Mouse (Mus musculus): ENCODE data around the gene Robo3. TPM values are rescaled to one million over a fixed set of nuclear protein-coding genes. Genes with fewer than 3 reads are reported as not detected.

The Robo3 gene
- polyA plus RNA-seq, 1 experiment: 1.9 TPM

GRCm38 (mm10) chr9:37460043-37460960, 27.3 kb upstream of the Robo3 start:
- peaks cover 60% of the 10 kb centered on the region for H3K27me3 ChIP-seq (ENCODE audit: control insufficient read depth, insufficient read depth, low read length)
- no peak overlapping the region for H3K27ac ChIP-seq (ENCODE audit: insufficient read depth, low read depth, low read length)
- H3K4me1 ChIP-seq (ENCODE audit: control insufficient read depth, insufficient read depth, insufficient read length, low read length): peaks cover 7% of the 10 kb centered on the region
- no peaks in the 10 kb centered on the region for H3K36me3 ChIP-seq (ENCODE audit: control insufficient read depth, insufficient read depth, low read length)
- WGBS: 2% methylated on average over 81 of the region's 81 CpGs
- TF ChIP-seq CTCF (IDR thresholded peaks at IDR 0.05; ENCODE audit: extremely low read depth, insufficient read length, insufficient replicate concordance, low read depth, low read length) (no peak), POLR2A (IDR thresholded peaks at IDR 0.05; ENCODE audit: low read depth, low read length) (no peak)
- H3K4me3 ChIP-seq (ENCODE audit: low read depth, low read length): peak overlapping the region; percentile 39

DNA sequence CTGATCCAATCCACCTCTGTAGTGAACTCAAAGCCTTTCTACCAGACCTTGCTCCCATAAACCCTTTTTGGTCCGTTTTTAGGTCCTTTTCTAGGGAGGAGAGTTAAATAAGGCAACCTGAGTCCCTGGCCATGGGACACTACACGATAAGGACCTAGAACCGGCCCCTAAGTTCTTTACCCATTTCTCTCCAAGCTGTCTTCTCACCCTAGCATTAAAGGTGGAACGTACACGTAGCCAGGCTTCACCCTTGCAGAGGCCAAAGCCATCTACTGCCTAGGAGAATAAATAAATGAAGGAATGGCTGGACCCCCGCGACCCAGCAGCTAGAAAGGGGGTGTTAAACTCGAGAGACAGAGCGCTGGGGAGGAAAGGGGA, 26.6 kb upstream of the Robo3 start:
- Histone ChIP-seq H3K27ac (ENCODE audit: insufficient read depth, low read depth, low read length) (no peak overlapping the region), H3K27me3 (ENCODE audit: control insufficient read depth, insufficient read depth, low read length) (peaks cover 64% of the 10 kb centered on the region), H3K36me3 (ENCODE audit: control insufficient read depth, insufficient read depth, low read length) (no peaks in the 10 kb centered on the region), H3K4me3 (ENCODE audit: low read depth, low read length) (no peak overlapping the region), H3K4me1 (ENCODE audit: control insufficient read depth, insufficient read depth, insufficient read length, low read length) (peaks cover 7% of the 10 kb centered on the region)
- WGBS: 6% methylated on average over 9 of the region's 9 CpGs
- TF ChIP-seq CTCF (IDR thresholded peaks at IDR 0.05; ENCODE audit: extremely low read depth, insufficient read length, insufficient replicate concordance, low read depth, low read length) (no peak), POLR2A (IDR thresholded peaks at IDR 0.05; ENCODE audit: low read depth, low read length) (no peak)

- Histone ChIP-seq H3K4me1 (ENCODE audit: control insufficient read depth, insufficient read depth, insufficient read length, low read length) (peaks cover 7% of the 10 kb centered on the region), H3K4me3 (ENCODE audit: low read depth, low read length) (no peak overlapping the region), H3K27me3 (ENCODE audit: control insufficient read depth, insufficient read depth, low read length) (peaks cover 70% of the 10 kb centered on the region), H3K27ac (ENCODE audit: insufficient read depth, low read depth, low read length) (no peak overlapping the region), H3K36me3 (ENCODE audit: control insufficient read depth, insufficient read depth, low read length) (no peaks in the 10 kb centered on the region)
- TF ChIP-seq POLR2A (IDR thresholded peaks at IDR 0.05; ENCODE audit: low read depth, low read length) (no peak), CTCF (IDR thresholded peaks at IDR 0.05; ENCODE audit: extremely low read depth, insufficient read length, insufficient replicate concordance, low read depth, low read length) (no peak)
- 89% methylated on average over 1 of the region's 1 CpGs for WGBS
These were observed 24.1 kb upstream of the Robo3 start for GRCm38 (mm10) chr9:37457151-37457550.

DNA sequence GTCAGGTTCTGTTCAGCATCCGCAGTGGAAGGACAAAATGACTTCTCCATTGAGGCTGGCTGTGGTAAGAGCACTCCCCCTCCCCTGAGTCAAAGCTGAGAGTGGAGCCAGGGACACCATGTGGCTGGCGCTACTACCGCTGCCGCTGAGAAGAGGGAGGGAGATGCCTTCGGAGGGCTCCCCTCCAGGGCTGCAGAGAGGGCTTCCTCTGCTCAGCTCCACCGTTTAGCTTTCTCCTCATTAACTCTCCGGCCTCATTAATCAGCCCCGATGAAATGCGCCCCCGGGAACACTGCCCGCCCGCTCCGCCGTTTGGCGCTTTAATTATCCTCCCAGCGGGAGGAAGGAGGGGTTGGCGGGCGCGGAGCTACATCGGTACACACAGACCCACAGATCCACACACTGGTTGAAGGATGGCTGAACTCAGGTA, 23.4 kb upstream of the Robo3 start:
- Histone ChIP-seq H3K4me1 (ENCODE audit: control insufficient read depth, insufficient read depth, insufficient read length, low read length) (peaks cover 7% of the 10 kb centered on the region), H3K4me3 (ENCODE audit: low read depth, low read length) (no peak overlapping the region), H3K36me3 (ENCODE audit: control insufficient read depth, insufficient read depth, low read length) (no peaks in the 10 kb centered on the region), H3K27ac (ENCODE audit: insufficient read depth, low read depth, low read length) (no peak overlapping the region), H3K27me3 (ENCODE audit: control insufficient read depth, insufficient read depth, low read length) (peaks cover 64% of the 10 kb centered on the region)
- TF ChIP-seq POLR2A (IDR thresholded peaks at IDR 0.05; ENCODE audit: low read depth, low read length) (no peak), CTCF (IDR thresholded peaks at IDR 0.05; ENCODE audit: extremely low read depth, insufficient read length, insufficient replicate concordance, low read depth, low read length) (no peak)
- under 1% methylated on average over 20 of the region's 20 CpGs for WGBS

- Histone ChIP-seq H3K36me3 (ENCODE audit: control insufficient read depth, insufficient read depth, low read length) (no peaks in the 10 kb centered on the region), H3K27ac (ENCODE audit: insufficient read depth, low read depth, low read length) (no peak overlapping the region), H3K27me3 (ENCODE audit: control insufficient read depth, insufficient read depth, low read length) (peaks cover 60% of the 10 kb centered on the region), H3K4me3 (ENCODE audit: low read depth, low read length) (no peak overlapping the region), H3K4me1 (ENCODE audit: control insufficient read depth, insufficient read depth, insufficient read length, low read length) (peaks cover 7% of the 10 kb centered on the region)
- no peak for TF ChIP-seq CTCF (IDR thresholded peaks at IDR 0.05; ENCODE audit: extremely low read depth, insufficient read length, insufficient replicate concordance, low read depth, low read length)
- TF ChIP-seq POLR2A (IDR thresholded peaks at IDR 0.05; ENCODE audit: low read depth, low read length): no peak
- WGBS: 4% methylated on average over 8 of the region's 8 CpGs
These were observed 22.8 kb upstream of the Robo3 start for GRCm38 (mm10) chr9:37455868-37456267.

- Histone ChIP-seq H3K27me3 (ENCODE audit: control insufficient read depth, insufficient read depth, low read length) (peaks cover 51% of the 10 kb centered on the region), H3K27ac (ENCODE audit: insufficient read depth, low read depth, low read length) (no peak overlapping the region), H3K4me1 (ENCODE audit: control insufficient read depth, insufficient read depth, insufficient read length, low read length) (no peaks in the 10 kb centered on the region), H3K36me3 (ENCODE audit: control insufficient read depth, insufficient read depth, low read length) (no peaks in the 10 kb centered on the region), H3K4me3 (ENCODE audit: low read depth, low read length) (no peak overlapping the region)
- no peak for TF ChIP-seq POLR2A (IDR thresholded peaks at IDR 0.05; ENCODE audit: low read depth, low read length)
- no peak for TF ChIP-seq CTCF (IDR thresholded peaks at IDR 0.05; ENCODE audit: extremely low read depth, insufficient read length, insufficient replicate concordance, low read depth, low read length)
- 31% methylated on average over 3 of the region's 3 CpGs for WGBS
These were observed 21.9 kb upstream of the Robo3 start for GRCm38 (mm10) chr9:37454991-37455390.

GRCm38 (mm10) chr9:37454011-37454492, 21.0 kb upstream of the Robo3 start:
- TF ChIP-seq POLR2A (IDR thresholded peaks at IDR 0.05; ENCODE audit: low read depth, low read length): no peak
- TF ChIP-seq CTCF (IDR thresholded peaks at IDR 0.05; ENCODE audit: extremely low read depth, insufficient read length, insufficient replicate concordance, low read depth, low read length): no peak
- WGBS: 27% methylated on average over 6 of the region's 6 CpGs
- Histone ChIP-seq H3K27ac (ENCODE audit: insufficient read depth, low read depth, low read length) (no peak overlapping the region), H3K36me3 (ENCODE audit: control insufficient read depth, insufficient read depth, low read length) (no peaks in the 10 kb centered on the region), H3K4me3 (ENCODE audit: low read depth, low read length) (no peak overlapping the region), H3K4me1 (ENCODE audit: control insufficient read depth, insufficient read depth, insufficient read length, low read length) (no peaks in the 10 kb centered on the region), H3K27me3 (ENCODE audit: control insufficient read depth, insufficient read depth, low read length) (peaks cover 46% of the 10 kb centered on the region)
